Mouse (Mus musculus): Measurements from ENCODE around the gene Hivep1. TPM values are rescaled to one million over a fixed set of nuclear protein-coding genes. Genes with fewer than 3 reads are reported as not detected.

The Hivep1 gene
- polyA plus RNA-seq, 1 experiment from 2014 or later, result 7.9 TPM

DNA sequence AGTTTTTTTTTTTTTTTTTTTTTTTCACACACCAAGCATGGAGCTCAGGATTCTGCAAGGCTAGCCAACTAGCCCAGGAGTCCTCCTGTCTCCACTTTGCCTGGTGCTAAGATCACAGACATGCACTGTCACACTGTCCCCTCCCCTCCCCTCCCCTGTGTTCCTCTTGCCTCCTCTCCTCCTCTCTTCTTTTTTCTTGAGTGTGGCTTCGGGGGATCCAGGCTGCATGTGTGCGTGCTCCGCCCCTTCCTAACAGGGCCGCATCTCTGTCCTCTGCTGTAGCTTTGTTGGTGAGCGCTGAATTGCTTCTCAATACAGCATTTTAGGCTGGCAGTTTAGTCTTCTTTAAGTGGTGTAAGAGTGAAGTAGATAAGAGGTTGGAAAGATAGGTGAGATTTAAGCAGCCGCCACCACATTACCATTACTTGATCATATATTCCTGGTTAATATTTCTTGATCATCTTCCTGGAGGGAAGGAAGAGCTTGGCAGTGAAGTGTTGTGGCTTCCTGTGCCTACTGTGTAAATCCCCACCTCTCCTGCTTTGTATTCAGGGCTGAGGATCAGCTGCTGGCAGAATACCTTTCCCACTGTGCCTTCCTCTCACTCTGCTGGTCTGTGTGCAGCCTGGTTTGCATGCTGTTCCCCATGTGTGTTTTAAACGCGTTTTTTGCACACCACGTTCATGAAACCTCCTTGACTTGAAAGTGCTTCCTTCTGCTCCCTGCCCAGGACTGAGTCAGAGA, 97.7 kb downstream of the Hivep1 start:
- H3K27ac ChIP-seq, result peak overlapping the region; percentile 63; the same call in 1 of the 2 replicates
- no peak for DNase-seq (ENCODE audit: extremely low spot score, low spot score)
- peaks cover 20% of the 10 kb centered on the region for H3K4me1 ChIP-seq

DNA sequence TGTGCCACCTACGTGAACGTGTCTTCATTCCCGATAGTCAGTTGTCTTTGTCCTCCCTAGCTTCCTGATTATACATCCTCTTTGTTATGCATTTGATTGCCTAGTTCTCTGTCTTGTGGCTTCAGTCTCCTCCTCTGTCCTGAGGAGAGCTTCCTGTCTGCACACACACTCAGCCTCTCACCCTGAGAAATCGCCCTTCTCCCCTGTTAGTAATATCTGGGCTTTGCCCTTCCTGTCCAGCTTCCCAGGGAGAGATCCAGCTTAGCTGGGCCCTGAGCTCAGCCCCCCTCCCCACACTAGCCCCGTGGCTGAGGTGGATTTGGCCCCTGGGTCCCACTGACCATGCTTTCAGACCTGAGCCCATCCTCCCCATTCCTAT, 98.2 kb downstream of the Hivep1 start:
- no peak overlapping the region for H3K4me3 ChIP-seq
- peaks cover 8% of the 10 kb centered on the region for H3K36me3 ChIP-seq (replicated peaks)
- H3K9me3 ChIP-seq, result no peaks in the 10 kb centered on the region
- no peak for DNase-seq (ENCODE audit: extremely low spot score, low spot score)
- 24% methylated on average over 5 of the region's 5 CpGs for WGBS
- no peaks in the 10 kb centered on the region for H3K27me3 ChIP-seq (ENCODE audit: poor library complexity, severe bottlenecking)
- H3K4me1 ChIP-seq, result peaks cover 20% of the 10 kb centered on the region
- H3K27ac ChIP-seq, result peak overlapping the region; percentile 72

More for the DNA sequence above, 97.7 kb downstream of the Hivep1 start:
- Histone ChIP-seq H3K4me3 (no peak overlapping the region), H3K9me3 (no peaks in the 10 kb centered on the region), H3K27me3 (ENCODE audit: poor library complexity, severe bottlenecking) (no peaks in the 10 kb centered on the region), H3K36me3 (replicated peaks) (peaks cover 3% of the 10 kb centered on the region)
- WGBS, result 21% methylated on average over 9 of the region's 9 CpGs

DNA sequence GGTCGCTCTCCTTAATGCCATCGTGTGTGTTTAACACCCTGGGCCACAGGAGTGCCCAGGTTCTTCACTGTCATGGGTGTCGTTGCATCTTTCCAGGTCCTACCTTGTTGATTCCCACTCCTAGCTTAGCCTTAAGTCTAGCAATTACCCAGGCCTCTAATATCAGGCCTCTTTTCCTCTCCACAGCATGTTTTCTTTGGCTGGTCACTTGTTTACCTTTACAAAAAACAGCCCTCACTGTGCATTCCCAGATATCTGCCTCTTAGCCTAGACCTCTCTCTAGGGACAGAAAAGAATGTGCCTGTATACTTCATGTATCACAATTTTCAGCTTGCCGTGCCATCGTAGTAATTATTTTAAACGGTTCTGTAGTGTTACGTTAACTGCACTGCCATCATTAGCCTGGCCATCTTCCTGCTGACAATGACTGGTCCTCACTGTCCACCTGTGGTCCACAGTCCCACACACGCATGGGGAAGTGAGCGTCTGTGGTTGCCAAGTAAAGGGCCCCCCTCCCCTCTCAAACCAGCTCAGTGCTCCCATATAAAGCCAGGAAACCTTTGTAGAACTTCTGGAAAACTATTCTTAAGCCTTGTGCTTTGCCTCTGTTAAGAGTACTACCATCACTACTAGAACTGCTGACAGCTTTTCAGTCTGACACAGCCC, 98.8 kb downstream of the Hivep1 start:
- H3K9me3 ChIP-seq, result no peaks in the 10 kb centered on the region
- H3K27ac ChIP-seq, result peak overlapping the region; percentile 72
- peaks cover 14% of the 10 kb centered on the region for H3K36me3 ChIP-seq (replicated peaks)
- peaks cover 20% of the 10 kb centered on the region for H3K4me1 ChIP-seq
- 84% methylated on average over 9 of the region's 9 CpGs for WGBS
- H3K4me3 ChIP-seq, result no peak overlapping the region
- DNase-seq (ENCODE audit: extremely low spot score, low spot score), result no peak
- H3K27me3 ChIP-seq (ENCODE audit: poor library complexity, severe bottlenecking), result no peaks in the 10 kb centered on the region

DNA sequence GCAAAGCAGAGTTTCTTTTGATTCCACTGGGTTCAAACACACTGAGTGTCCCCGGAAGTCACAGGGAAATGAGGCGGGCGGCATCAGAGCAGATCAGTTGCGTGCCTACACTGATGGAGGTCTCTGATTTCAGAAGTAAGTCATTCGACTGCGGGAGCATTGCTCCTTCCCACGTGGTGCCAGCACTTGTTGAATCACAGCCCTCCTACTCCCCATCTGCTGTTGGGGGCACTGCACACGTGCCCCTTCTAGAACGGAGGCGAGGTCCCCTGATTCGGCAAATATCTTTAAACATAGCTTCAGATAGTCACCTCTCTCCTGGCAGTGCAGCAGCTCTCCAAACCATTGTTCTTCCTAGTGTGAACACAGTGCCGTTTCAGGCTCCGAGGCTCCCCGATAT, 106.4 kb downstream of the Hivep1 start:
- H3K4me3 ChIP-seq, result no peak overlapping the region
- peaks cover 16% of the 10 kb centered on the region for H3K4me1 ChIP-seq
- 97% methylated on average over 14 of the region's 14 CpGs for WGBS
- DNase-seq (ENCODE audit: extremely low spot score, low spot score), result no peak
- H3K27ac ChIP-seq, result no peak overlapping the region
- no peaks in the 10 kb centered on the region for H3K9me3 ChIP-seq
- no peaks in the 10 kb centered on the region for H3K27me3 ChIP-seq (ENCODE audit: poor library complexity, severe bottlenecking)
- peaks cover 66% of the 10 kb centered on the region for H3K36me3 ChIP-seq (replicated peaks)

DNA sequence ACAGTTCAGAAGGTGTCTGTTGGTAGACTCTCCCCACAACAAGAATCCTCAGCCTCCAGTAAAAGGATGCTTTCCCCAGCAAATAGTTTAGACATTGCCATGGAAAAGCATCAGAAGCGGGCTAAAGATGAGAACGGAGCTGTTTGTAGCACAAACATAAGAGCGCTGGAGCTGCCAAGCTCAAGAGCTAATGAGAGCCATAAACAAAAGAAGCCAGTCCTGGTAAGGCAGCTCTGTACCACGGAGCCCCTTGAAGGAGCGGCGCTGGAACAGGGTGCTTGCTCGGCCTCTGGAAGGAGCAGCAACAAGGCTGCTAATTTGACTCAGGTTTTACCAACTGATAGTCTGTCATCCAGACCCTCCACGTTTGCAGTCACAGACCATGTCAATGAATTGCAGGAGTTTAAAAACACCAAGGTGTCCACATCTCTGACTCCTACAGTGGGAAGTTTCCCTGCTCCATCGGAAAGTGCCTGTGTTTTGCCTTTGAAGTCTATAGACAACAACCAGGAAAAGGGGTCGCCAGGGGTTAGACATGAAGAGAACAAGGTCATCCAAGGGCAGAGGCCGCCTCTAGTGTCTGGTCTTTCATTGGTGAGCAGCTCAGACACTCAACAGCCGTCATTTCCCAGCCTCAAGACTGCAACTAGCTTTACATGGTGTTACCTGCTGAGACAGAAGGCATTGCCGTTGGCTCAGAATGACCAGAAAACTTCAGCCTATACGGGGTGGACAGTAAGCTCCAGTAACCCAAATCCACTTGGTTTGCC, 107.8 kb downstream of the Hivep1 start:
- peaks cover 65% of the 10 kb centered on the region for H3K36me3 ChIP-seq (replicated peaks)
- peaks cover 16% of the 10 kb centered on the region for H3K4me1 ChIP-seq
- DNase-seq (ENCODE audit: extremely low spot score, low spot score), result peak; percentile 13
- no peaks in the 10 kb centered on the region for H3K9me3 ChIP-seq
- 79% methylated on average over 14 of the region's 14 CpGs for WGBS
- no peaks in the 10 kb centered on the region for H3K27me3 ChIP-seq (ENCODE audit: poor library complexity, severe bottlenecking)
- H3K4me3 ChIP-seq, result no peak overlapping the region
- no peak overlapping the region for H3K27ac ChIP-seq

DNA sequence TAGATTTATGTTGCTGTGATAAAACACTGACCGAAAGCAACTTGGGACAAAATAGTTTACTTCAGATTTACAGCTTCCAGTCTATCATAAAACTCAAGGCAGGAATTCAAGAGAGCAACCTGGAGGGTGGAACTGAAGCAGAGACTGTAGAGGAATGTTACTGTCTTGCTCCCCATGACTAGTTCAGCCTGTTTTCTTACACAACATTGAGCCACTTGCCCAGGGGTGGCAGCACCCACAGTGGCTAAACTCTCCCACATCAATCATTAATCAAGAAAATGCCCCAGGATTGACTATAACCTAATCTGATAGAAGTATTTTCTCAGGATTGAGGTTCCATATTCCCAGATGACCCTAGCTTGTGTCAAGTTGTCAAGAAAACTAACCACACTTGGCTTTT, 119.0 kb downstream of the Hivep1 start:
- H3K36me3 ChIP-seq (replicated peaks), result peaks cover 50% of the 10 kb centered on the region
- no peak for DNase-seq (ENCODE audit: extremely low spot score, low spot score)
- no peaks in the 10 kb centered on the region for H3K27me3 ChIP-seq (ENCODE audit: poor library complexity, severe bottlenecking)
- 95% methylated on average over 1 of the region's 1 CpGs for WGBS
- H3K4me1 ChIP-seq, result no peaks in the 10 kb centered on the region
- H3K9me3 ChIP-seq, result no peaks in the 10 kb centered on the region
- H3K4me3 ChIP-seq, result no peak overlapping the region
- no peak overlapping the region for H3K27ac ChIP-seq

DNA sequence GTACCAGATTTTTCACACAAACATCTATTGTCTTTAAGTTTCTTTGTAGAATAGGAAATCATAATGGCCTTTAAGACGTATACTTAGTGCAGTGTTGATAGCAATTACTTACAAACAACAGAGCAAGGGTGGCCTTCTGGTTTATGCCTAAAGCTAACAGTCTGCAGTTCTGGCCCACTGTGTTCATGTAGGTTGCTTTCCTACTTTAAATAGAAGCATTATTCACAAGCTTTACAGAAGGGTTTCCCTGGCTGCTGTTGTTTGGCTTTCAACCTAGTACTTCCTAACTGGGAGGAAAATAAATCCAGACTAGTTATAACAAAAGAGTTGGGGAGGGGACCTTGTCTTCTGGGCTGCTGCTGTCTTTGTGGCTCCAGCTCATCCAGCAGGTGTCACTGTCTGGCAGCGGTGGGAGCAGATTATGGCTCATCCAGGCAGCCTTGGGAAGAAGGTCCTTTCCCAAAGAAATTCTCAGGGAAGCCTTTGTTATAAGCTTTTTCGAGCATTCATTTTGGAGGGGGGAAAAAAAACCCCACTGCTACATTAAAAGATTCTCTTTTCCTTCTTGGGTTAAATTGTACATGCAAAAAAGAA, 123.1 kb downstream of the Hivep1 start:
- Histone ChIP-seq H3K27me3 (ENCODE audit: poor library complexity, severe bottlenecking) (no peaks in the 10 kb centered on the region), H3K27ac (no peak overlapping the region), H3K36me3 (replicated peaks) (peaks cover 40% of the 10 kb centered on the region), H3K4me1 (no peaks in the 10 kb centered on the region), H3K4me3 (no peak overlapping the region), H3K9me3 (no peaks in the 10 kb centered on the region)
- 29% methylated on average over 3 of the region's 3 CpGs for WGBS
- DNase-seq (ENCODE audit: extremely low spot score, low spot score), result no peak

DNA sequence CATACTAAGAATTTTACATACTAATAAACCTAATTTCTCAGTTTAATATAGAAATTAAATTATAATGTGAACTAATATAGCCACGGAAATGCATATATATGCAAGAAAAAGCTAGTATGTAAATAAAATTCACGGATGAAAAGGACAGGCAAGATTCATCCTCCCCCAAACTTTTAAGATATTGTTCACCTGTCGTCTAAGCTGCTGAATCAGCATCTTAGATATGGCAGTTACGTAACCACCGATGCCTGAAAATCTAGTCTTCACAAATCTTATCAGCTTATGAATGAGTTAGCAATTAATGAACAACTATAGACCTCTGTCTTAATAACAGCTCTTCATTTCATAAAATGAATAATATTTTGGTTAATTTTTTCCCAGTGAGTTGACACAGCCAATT, 130.8 kb downstream of the Hivep1 start:
- Histone ChIP-seq H3K9me3 (no peaks in the 10 kb centered on the region), H3K36me3 (replicated peaks) (peaks cover 54% of the 10 kb centered on the region), H3K4me1 (no peaks in the 10 kb centered on the region), H3K27ac (no peak overlapping the region), H3K27me3 (ENCODE audit: poor library complexity, severe bottlenecking) (no peaks in the 10 kb centered on the region), H3K4me3 (no peak overlapping the region)
- 89% methylated on average over 5 of the region's 5 CpGs for WGBS
- no peak for DNase-seq (ENCODE audit: extremely low spot score, low spot score)

DNA sequence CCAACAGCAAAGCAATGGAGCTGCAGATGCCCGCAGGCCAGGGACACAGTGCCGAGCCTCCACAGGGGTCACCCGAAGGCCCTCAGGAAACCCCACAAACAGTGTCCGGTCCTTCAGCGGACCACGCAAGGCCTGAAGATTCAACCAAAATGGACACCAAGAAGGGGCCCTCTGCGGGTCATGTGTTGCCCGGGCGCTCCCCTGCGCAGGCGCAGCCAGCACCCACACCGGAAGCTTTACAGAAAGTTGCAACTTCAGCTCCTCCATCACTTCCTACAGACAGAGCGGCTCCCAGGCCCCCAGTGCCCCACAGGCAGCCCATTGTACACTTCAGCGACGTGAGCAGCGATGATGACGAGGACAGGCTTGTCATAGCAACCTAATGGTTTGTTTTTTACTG, 132.3 kb downstream of the Hivep1 start:
- H3K27me3 ChIP-seq (ENCODE audit: poor library complexity, severe bottlenecking), result no peaks in the 10 kb centered on the region
- WGBS, result 95% methylated on average over 17 of the region's 17 CpGs
- H3K27ac ChIP-seq, result no peak overlapping the region
- H3K4me1 ChIP-seq, result no peaks in the 10 kb centered on the region
- H3K4me3 ChIP-seq, result no peak overlapping the region
- H3K36me3 ChIP-seq (replicated peaks), result peaks cover 45% of the 10 kb centered on the region
- DNase-seq (ENCODE audit: extremely low spot score, low spot score), result no peak
- H3K9me3 ChIP-seq, result no peaks in the 10 kb centered on the region

DNA sequence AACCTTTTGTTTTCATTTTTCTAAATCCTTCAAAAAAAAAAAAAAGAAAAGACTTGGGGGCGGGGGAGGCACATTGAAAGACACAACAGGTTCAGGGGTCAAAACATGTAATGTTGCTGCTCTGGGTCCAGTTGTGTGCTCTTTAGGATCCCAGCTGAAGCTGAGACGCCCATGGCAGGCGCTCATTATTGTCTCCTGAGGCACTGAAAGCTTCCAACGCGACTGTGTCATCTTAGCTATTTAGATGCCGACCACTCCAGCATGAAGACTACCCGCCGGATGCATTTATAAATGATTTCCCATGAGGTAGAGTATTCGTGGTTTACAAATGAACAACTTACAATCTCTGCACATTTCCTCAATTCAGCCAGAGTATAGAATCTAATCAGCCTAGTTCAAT, 141.2 kb downstream of the Hivep1 start:
- H3K36me3 ChIP-seq (replicated peaks), result no peaks in the 10 kb centered on the region
- DNase-seq (ENCODE audit: extremely low spot score, low spot score), result no peak
- no peak overlapping the region for H3K27ac ChIP-seq
- 19% methylated on average over 9 of the region's 9 CpGs for WGBS
- peaks cover 19% of the 10 kb centered on the region for H3K4me1 ChIP-seq
- H3K9me3 ChIP-seq, result no peaks in the 10 kb centered on the region
- H3K4me3 ChIP-seq, result no peak overlapping the region
- peaks cover 3% of the 10 kb centered on the region; the same call in 1 of the 2 replicates for H3K27me3 ChIP-seq (ENCODE audit: poor library complexity, severe bottlenecking)

DNA sequence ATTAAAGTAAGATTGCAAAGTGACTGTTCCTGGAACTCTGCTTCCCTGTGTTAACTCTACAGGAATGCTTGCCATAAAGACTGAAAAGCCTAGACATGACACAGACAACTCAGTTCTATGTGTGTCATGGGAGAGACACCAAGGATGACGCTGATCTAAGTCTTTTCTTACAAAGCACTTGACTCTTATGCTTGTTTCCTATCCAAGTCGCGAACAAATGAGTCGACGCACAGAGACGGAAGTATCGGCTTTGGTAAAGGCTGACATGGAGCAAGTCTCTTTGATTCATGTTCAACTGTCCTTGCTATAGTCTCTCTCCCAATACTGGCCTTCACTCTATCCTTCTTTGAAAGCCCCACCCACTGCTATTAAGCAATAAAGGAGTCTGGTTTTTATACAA, 143.8 kb downstream of the Hivep1 start:
- H3K4me1 ChIP-seq, result peaks cover 19% of the 10 kb centered on the region
- DNase-seq (ENCODE audit: extremely low spot score, low spot score), result no peak
- H3K27ac ChIP-seq, result no peak overlapping the region
- 93% methylated on average over 7 of the region's 7 CpGs for WGBS
- H3K9me3 ChIP-seq, result no peaks in the 10 kb centered on the region
- peaks cover 3% of the 10 kb centered on the region; the same call in 1 of the 2 replicates for H3K27me3 ChIP-seq (ENCODE audit: poor library complexity, severe bottlenecking)
- H3K4me3 ChIP-seq, result no peak overlapping the region
- no peaks in the 10 kb centered on the region for H3K36me3 ChIP-seq (replicated peaks)

DNA sequence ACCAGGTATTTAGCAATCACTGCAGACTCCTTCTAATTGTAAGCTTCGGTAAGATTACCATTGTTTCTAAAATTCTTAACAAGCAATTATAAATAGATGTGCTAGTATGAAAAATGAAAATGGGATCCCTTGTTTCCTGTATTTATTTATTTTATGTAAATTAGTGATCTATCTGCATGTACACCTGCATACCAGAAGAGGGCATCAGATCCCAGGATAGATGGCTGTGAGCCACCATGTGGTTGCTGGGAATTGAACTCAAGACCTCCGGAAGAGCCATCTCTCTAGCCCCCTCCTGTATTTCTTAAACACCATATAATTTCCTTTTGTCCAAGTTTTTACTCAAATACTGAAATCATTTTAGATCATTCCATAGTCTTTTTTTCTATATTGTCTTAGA, 145.8 kb downstream of the Hivep1 start:
- Histone ChIP-seq H3K36me3 (replicated peaks) (no peaks in the 10 kb centered on the region), H3K4me1 (peaks cover 9% of the 10 kb centered on the region), H3K4me3 (no peak overlapping the region), H3K27me3 (ENCODE audit: poor library complexity, severe bottlenecking) (0 out of 2 replicates have a peak, but pooled peaks cover 3% of the 10 kb centered on the region), H3K27ac (no peak overlapping the region), H3K9me3 (no peaks in the 10 kb centered on the region)
- DNase-seq (ENCODE audit: extremely low spot score, low spot score), result no peak
- 96% methylated on average over 2 of the region's 2 CpGs for WGBS

Data from forebrain, embryonic 10.5 days (tissue).